Mouse (Mus musculus) liver, embryonic 11.5 days (tissue): ENCODE data around the gene Psma2. TPM values are rescaled to one million over a fixed set of nuclear protein-coding genes. Genes with fewer than 3 reads are reported as not detected.

Source experiments
- ATAC-seq: fragments of 200-750 bp; cut with Nextera tagmentation; replicated peaks from 2 replicates; pipeline ENCODE4 v1.8.0; 2017; ENCODE audit warnings: moderate number of reproducible peaks, mild to moderate bottlenecking, moderate TSS enrichment, moderate library complexity; ENCODE audit not compliant: low FRiP score
- DNase-seq: peaks from one replicate; pipeline ENCODE4 v3.0.0-alpha.2; 2017; ENCODE audit warnings: low spot score
- H3K27ac ChIP-seq: fragments of 300-500 bp; sonication (generic); 2 replicates; pipeline ENCODE4 v1.5.1; 2014; ENCODE audit warnings: mild to moderate bottlenecking, low read depth, low read length, control low read depth
- H3K27me3 ChIP-seq: fragments of 300-500 bp; sonication (generic); replicated peaks from 2 replicates; pipeline ENCODE4 v1.6.1; 2014; ENCODE audit warnings: low read length, mixed read lengths; ENCODE audit not compliant: control insufficient read depth, insufficient read depth
- H3K36me3 ChIP-seq: fragments of 300-500 bp; sonication (generic); 2 replicates; pipeline ENCODE4 v1.6.1; 2014; ENCODE audit warnings: mild to moderate bottlenecking, low read length, moderate library complexity, mixed read lengths; ENCODE audit not compliant: control insufficient read depth, insufficient read depth
- H3K4me1 ChIP-seq: fragments of 300-500 bp; sonication (generic); replicated peaks from 2 replicates; pipeline ENCODE4 v1.6.1; 2014; ENCODE audit warnings: low read length, mixed read lengths; ENCODE audit not compliant: control insufficient read depth, insufficient read depth
- H3K4me2 ChIP-seq: fragments of 300-500 bp; sonication (generic); 2 replicates; pipeline ENCODE4 v1.6.1; 2014; ENCODE audit warnings: mild to moderate bottlenecking, control low read depth, moderate library complexity
- H3K4me3 ChIP-seq: fragments of 300-500 bp; sonication (generic); 2 replicates; pipeline ENCODE4 v1.5.1; 2014; ENCODE audit warnings: low read depth, low read length, control low read depth
- H3K9ac ChIP-seq: fragments of 300-500 bp; sonication (generic); 2 replicates; pipeline ENCODE4 v1.6.1; 2014; ENCODE audit warnings: low read depth, low read length, control low read depth
- H3K9me3 ChIP-seq: fragments of 300-500 bp; sonication (generic); 2 replicates; pipeline ENCODE4 v1.6.1; 2016; ENCODE audit warnings: low read length, inconsistent platforms, mixed read lengths; ENCODE audit not compliant: control insufficient read depth
- WGBS: fragments of 180-500 bp; shearing (Covaris S2); extraction: QIAGEN DNeasy Blood & Tissue Kit; methylation state at CpG from one replicate; pipeline ENCODE4 v1.1.7; 2014; 5-methylcytosine and 5-hydroxymethylcytosine counted together
- polyA plus RNA-seq: library from polyadenylated mRNA; unstranded; fragments of >200 nt; fragmentation: Nextera tagmentation; extraction: Ambion mirVana; gene quantifications from 2 replicates; pipeline ENCODE4 v1.2.1, GENCODE M21; 2014

The Psma2 gene
- polyA plus RNA-seq, result 228 and 231 TPM in 2 replicates

DNA sequence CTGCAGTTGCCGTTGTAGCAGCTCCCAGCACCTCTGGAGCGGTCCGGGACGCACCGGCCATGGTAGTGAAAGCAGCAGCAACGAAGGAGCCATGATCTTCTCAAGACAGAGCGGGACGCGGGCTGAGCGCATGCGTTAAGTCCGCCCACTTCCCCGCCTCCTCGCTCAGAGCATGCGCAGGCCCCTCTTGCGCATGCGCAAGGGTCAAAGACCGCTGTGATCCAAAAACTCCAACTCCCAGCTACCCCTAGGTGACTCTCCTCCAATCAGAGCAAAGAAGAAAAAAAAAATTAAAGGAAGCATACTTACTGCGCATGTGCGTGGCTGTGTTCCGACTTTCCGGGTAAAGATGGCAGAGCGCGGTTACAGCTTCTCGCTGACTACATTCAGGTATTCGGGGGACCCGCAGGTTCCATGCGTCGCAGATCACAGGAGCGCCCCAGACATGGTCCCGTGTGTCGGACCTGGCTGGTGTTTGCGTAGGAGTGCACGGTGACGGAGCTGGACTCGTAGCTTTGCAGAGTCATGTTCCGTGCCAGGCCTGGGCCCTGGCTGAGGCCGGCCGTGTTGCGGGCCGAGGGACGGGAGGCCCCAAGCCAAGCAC, at the start of gene Psma2, which contains the start of gene Mrpl32:
Gene Psma2, plus strand, starts transcription at position 315 of the 604 bp plus-strand sequence.
Gene Mrpl32, minus strand, starts transcription at position 240 of the 604 bp plus-strand sequence.
- DNase-seq, result peak; percentile 94
- ATAC-seq, result peak; percentile 96
- H3K4me2 ChIP-seq, result peak within 1 kb of the TSS; percentile 70
- peak within 1 kb of the TSS; percentile 87 for H3K9ac ChIP-seq
- H3K4me1 ChIP-seq, result no peaks in the 10 kb centered on the region; the same call in 1 of the 2 replicates
- H3K27ac ChIP-seq, result peak within 1 kb of the TSS; percentile 50; the same call in 1 of the 2 replicates
- no peaks in the 10 kb centered on the region for H3K27me3 ChIP-seq
- peak within 1 kb of the TSS; percentile 85 for H3K4me3 ChIP-seq
- under 1% methylated on average over 42 of the region's 42 CpGs for WGBS
- H3K9me3 ChIP-seq, result no peaks in the 10 kb centered on the region
- H3K36me3 ChIP-seq, result peaks cover 13% of the 10 kb centered on the region; the same call in 1 of the 2 replicates

DNA sequence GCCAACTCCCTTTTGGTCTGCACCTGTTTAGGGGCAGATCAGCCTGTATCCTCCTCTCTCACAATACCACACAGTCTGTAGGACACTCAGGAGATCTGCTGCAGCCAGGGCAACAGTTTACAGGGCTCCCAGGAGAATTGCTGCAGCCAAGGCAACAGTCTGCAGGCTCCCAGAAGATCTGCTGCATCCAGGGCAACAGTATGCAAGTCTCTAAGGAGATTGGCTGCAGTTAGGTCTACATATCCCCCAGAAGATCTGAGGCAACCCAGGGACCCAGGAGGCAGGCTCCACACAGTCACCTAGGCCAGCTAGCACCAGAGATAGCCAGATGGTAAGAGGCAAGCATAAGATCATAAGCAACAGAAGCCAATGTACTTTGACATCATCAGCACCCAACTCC, 38.9 kb upstream of the Psma2 start:
- Histone ChIP-seq H3K4me1 (no peaks in the 10 kb centered on the region), H3K27ac (no peak overlapping the region), H3K9me3 (no peaks in the 10 kb centered on the region), H3K9ac (no peak overlapping the region), H3K4me2 (no peak overlapping the region), H3K36me3 (no peaks in the 10 kb centered on the region), H3K4me3 (no peak overlapping the region), H3K27me3 (no peaks in the 10 kb centered on the region)
- DNase-seq, result no peak
- ATAC-seq, result no peak

DNA sequence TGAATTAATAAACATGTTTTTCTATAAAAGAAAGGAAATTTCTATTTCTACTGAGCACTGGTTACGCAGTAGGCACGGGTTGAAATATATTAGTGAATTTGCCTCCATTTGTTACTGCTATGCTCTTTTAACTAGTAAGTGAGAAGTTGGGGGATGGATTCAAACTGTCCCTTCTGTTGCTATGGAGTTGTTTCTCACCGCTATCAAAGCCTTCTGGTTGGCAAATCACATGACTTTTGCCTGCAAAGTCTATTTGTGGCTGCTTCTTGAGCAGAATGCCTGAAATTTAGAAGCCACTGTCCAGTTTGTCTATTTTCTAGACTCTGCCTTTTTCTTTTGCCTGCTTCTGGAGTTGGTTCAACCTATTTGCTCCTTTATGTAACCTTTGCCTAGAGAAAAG, 32.6 kb upstream of the Psma2 start:
- no peak for DNase-seq
- Histone ChIP-seq H3K27me3 (no peaks in the 10 kb centered on the region), H3K4me1 (no peaks in the 10 kb centered on the region), H3K9ac (no peak overlapping the region), H3K36me3 (no peaks in the 10 kb centered on the region), H3K4me3 (no peak overlapping the region), H3K4me2 (no peak overlapping the region), H3K9me3 (no peaks in the 10 kb centered on the region), H3K27ac (no peak overlapping the region)
- 70% methylated on average over 3 of the region's 3 CpGs for WGBS
- no peak for ATAC-seq

- WGBS, result 79% methylated on average over 2 of the region's 2 CpGs
- DNase-seq (no peak), ATAC-seq (no peak)
- Histone ChIP-seq H3K27me3 (no peaks in the 10 kb centered on the region), H3K36me3 (no peaks in the 10 kb centered on the region), H3K27ac (no peak overlapping the region), H3K9ac (no peak overlapping the region), H3K4me3 (no peak overlapping the region), H3K4me1 (no peaks in the 10 kb centered on the region), H3K4me2 (no peak overlapping the region), H3K9me3 (no peaks in the 10 kb centered on the region)
Observed at GRCm38 (mm10) chr13:14602744-14603143, 10.3 kb upstream of the Psma2 start.

GRCm38 (mm10) chr13:14607616-14608015, 5.4 kb upstream of the Psma2 start:
- DNase-seq, result no peak
- ATAC-seq, result no peak
- no peaks in the 10 kb centered on the region; the same call in 1 of the 2 replicates for H3K4me1 ChIP-seq

GRCm38 (mm10) chr13:14612463-14612862, 577 bp upstream of the Psma2 start:
- peak overlapping the region; percentile 70 for H3K4me2 ChIP-seq
- H3K4me3 ChIP-seq, result peak overlapping the region; percentile 85
- H3K9me3 ChIP-seq, result no peaks in the 10 kb centered on the region
- ATAC-seq, result peak; percentile 56
- H3K27ac ChIP-seq, result peak overlapping the region; percentile 50; the same call in 1 of the 2 replicates
- H3K9ac ChIP-seq, result peak overlapping the region; percentile 82
- WGBS, result 4% methylated on average over 10 of the region's 10 CpGs
- H3K27me3 ChIP-seq, result no peaks in the 10 kb centered on the region
- no peaks in the 10 kb centered on the region; the same call in 1 of the 2 replicates for H3K4me1 ChIP-seq
- DNase-seq, result no peak
- H3K36me3 ChIP-seq, result peaks cover 10% of the 10 kb centered on the region; the same call in 1 of the 2 replicates

More at GRCm38 (mm10) chr13:14607616-14608015, 5.4 kb upstream of the Psma2 start:
- no peaks in the 10 kb centered on the region for H3K27me3 ChIP-seq
- H3K27ac ChIP-seq, result no peak overlapping the region
- no peak overlapping the region for H3K4me2 ChIP-seq
- H3K9me3 ChIP-seq, result no peaks in the 10 kb centered on the region
- H3K36me3 ChIP-seq, result peaks cover 4% of the 10 kb centered on the region; the same call in 1 of the 2 replicates
- no peak overlapping the region for H3K9ac ChIP-seq
- H3K4me3 ChIP-seq, result no peak overlapping the region

- Histone ChIP-seq H3K27ac (peak overlapping the region; percentile 50; the same call in 1 of the 2 replicates), H3K4me2 (peak overlapping the region; percentile 56), H3K27me3 (no peaks in the 10 kb centered on the region), H3K9me3 (no peaks in the 10 kb centered on the region), H3K9ac (peak overlapping the region; percentile 87), H3K4me1 (no peaks in the 10 kb centered on the region; the same call in 1 of the 2 replicates), H3K36me3 (peaks cover 13% of the 10 kb centered on the region; the same call in 1 of the 2 replicates), H3K4me3 (peak overlapping the region; percentile 85)
- 2% methylated on average over 9 of the region's 9 CpGs for WGBS
- ATAC-seq, result no peak
- DNase-seq, result no peak
Observed at GRCm38 (mm10) chr13:14613553-14613952, 513 bp downstream of the Psma2 start.

- Histone ChIP-seq H3K36me3 (peaks cover 28% of the 10 kb centered on the region; the same call in 1 of the 2 replicates), H3K27me3 (no peaks in the 10 kb centered on the region), H3K4me2 (no peak overlapping the region), H3K4me1 (no peaks in the 10 kb centered on the region), H3K4me3 (no peak overlapping the region), H3K9me3 (no peaks in the 10 kb centered on the region), H3K27ac (no peak overlapping the region), H3K9ac (no peak overlapping the region)
- DNase-seq (no peak), ATAC-seq (peak; percentile 66)
- 43% methylated on average over 2 of the region's 2 CpGs for WGBS
Observed at GRCm38 (mm10) chr13:14618724-14619123, 5.7 kb downstream of the Psma2 start.
